Mouse (Mus musculus): ENCODE results near the gene Sugp2.
A peak's percentile ranks its signal among the peaks of the same experiment; 100 is the strongest.

DNA sequence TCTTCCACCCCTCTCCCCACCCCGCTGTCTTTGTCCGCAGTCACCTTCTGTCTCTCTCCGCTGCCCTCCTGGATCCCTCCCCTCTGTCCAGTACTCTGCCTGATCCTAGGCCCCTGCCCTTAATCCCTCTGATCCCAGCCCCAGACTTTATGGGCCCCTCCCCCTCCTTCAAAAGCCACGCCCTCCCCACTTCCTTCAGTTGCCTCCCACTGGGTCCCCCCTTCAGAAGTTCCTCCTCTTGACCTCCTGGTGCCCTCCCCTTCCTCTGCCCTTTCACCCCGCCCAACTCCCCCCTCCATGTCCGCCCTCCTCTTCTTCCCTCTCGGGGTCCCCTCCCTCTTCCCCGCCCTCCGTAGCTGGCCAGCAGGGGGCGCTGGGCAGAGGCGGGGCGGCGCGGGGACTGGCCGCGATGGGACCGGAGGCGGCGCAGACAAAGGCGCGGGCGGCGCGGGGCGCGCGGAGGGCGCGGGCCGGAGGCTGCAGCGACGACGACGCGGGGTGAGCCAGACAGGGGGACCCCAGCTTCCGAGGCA lies 48.6 kb downstream of the Sugp2 start, which contains the start of gene Homer3:
- TF ChIP-seq POLR2A (IDR thresholded peaks at IDR 0.05; ENCODE audit: control insufficient read depth, low read depth, low read length) (0 out of 2 replicates have a peak, but pooled peaks have one; percentile 40), CTCF (IDR thresholded peaks at IDR 0.05; ENCODE audit: control insufficient read depth, insufficient read depth, insufficient replicate concordance, low read depth, low read length) (peak; percentile 74)

All from testis, adult 2 months (tissue).